Mouse (Mus musculus) adrenal gland, adult 18-20 months (tissue): ENCODE measurements around the gene Sh3bp4. TPM values are rescaled to one million over a fixed set of nuclear protein-coding genes. Genes with fewer than 3 reads are reported as not detected.

Source experiments
- DNase-seq, 2 experiments: peaks; one replicate each; pipeline ENCODE4 v3.0.0; 2021 to 2022; ENCODE audit warnings: low spot score in 2 of 2
- total RNA-seq, 2 experiments: library from RNA; stranded (reverse); gene quantifications; 1 replicate in 1 of 2; 2 replicates in 1 of 2; pipeline ENCODE4 v1.2.3; 2021

Sh3bp4 gene
- total RNA-seq, 2 experiments from 2014 or later, result 19.4 to 21.1 TPM

DNA sequence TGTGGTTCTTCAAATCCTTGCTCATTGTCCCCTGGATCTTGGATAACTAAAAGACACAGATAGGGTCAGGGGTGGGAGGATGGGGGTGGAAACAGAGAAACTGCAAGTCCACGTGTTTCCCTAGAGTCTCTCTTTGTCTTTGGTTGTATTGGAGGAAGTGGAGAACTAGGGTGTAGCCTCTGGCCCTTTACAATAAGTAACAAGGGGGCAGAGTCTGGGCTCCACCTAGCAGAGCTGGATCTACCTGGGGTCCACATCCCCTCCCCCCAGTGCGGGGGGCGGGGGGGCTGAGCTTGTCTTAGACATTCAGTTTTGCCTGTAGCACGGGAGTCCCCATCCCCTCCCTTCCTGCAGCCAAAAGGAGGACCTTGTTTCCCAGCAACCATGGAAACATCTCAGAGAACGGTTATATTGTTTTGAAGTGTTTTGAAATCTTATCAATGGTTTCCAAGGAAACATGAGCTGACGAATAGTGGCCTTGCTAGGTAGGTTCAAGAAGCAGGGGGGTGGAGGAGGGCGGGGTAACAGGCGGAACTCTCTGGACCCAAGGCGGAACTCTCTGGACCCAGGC is 113.1 kb downstream of the Sh3bp4 start:
- no peak for DNase-seq

- DNase-seq, result no peak
Observed at GRCm38 (mm10) chr1:89184111-89184785, 114.0 kb downstream of the Sh3bp4 start.

DNA sequence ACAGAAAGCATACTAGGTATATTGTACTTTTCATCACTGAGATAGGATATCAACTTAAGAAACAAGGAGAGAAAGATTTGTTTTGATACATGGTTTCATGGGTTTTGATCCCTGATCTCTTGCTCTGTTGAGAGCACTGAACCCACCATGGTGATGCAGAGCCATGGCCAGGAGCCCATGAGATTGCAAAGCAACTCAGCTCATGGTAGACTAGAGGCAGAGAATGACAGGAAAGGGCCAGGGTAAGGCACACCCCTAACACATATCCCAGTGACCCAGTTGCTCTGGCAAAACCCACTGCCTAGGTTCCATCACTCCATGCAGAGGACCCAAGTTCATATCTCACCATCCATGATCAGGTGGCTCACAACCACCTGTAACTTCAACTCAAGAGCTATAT is 114.6 kb downstream of the Sh3bp4 start:
- DNase-seq, result no peak

DNA sequence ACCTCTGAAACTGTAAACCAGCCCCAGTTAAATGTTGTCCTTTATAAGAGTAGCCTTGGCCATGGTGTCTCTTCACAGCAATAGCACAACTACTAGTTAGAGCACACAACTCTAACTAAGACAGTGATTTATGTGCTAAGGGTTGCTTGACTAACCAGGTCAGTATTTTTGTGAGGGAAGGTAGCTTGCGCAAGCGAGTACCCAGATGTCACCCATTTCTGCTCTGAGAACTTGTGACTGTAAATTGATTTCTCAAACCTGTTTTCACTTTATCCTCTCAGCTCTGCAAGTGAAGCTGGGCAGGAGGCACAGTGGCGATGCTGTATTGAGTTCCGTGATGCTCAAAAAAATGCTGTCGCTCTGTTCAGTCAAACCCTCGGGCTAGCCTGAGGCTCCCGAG is 117.2 kb downstream of the Sh3bp4 start:
- no peak for DNase-seq

- DNase-seq, result no peak
Observed at GRCm38 (mm10) chr1:89188091-89188490, 117.9 kb downstream of the Sh3bp4 start.

DNA sequence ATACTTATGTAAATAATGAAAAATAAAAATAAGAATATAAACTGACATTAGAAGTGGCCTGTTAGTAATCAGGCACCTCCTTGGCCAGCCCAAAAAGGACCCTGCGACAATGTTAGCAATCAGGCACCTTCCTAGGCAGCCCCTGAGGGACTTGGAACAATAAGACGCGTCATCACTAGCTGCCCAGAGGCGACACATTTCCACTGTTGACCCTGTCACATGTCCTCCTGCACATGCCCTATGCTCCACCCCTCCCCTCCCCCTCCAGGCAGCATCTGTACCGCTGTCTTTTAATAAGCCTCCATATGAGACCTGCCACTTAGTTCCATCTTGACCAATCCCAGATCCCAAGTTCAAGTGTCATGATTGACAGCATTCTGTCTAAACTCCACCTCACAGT is 119.0 kb downstream of the Sh3bp4 start:
- no peak for DNase-seq

GRCm38 (mm10) chr1:89190621-89191020 is 120.4 kb downstream of the Sh3bp4 start:
- DNase-seq, result no peak

GRCm38 (mm10) chr1:89191127-89191740 is 121.0 kb downstream of the Sh3bp4 start:
- peak; percentile 77 to 84 for DNase-seq

- peak; percentile 33 to 56 for DNase-seq
Observed at GRCm38 (mm10) chr1:89192536-89193220, 122.5 kb downstream of the Sh3bp4 start.

DNA sequence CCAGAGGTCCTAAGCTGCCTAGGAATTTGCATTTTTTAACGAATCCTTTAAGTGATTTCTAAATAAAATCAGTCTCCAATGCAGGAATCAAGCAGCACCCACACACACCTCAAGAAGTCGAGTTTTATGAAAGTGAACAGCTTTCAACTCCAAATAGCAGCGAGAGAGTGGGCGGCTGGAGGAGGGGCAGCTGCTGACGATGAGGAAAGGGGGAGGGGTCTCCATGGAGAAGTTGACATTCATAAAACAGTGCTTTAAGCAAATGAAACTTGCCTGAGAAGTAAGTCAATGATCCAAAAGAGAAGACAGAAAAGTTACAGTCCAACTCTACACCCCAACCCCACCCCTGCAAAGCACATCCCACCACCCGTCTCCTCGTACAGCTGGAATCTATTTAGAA is 123.4 kb downstream of the Sh3bp4 start:
- no peak for DNase-seq

DNA sequence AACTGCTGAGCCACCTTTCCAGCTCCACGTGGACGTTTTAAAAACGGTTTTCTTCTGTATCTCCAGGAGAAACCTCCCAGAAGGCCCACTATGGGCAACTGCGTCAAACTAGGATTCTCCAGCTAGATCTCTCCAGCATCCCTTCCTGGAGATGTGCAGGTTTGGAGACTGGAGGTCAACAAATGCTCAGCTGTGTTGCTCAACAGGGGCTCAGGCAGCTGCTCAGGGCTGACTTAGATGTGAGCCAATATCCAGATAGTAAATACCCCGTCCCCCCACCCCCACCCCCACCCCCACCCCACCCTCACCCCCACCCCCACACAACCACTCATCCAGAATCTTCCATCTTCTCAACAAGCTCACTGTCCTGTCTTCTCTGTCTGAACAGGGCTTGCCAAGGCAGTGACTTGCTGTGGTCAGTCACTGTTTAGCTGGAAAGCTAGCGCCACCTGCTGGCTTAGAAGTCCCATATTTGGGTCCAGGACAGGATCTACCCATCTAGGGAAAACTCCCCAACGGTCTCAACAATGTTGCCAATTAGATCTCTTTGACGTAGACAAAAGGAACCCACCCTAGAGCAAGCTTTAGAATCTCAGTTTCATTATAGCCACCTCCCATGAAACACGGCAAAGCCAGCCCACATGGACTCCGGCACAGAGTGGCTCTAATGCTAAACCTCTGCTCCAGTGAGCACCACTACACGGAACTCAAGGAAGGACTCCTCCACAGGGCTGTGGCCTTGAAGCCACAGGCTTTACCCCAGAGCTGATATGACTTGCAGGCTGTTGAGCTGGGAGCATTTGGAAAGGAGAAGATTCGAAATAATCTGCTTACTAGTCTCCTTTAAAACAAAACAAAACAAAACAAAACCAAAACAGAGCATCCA is 125.9 kb downstream of the Sh3bp4 start:
- peak; percentile 80 to 81 for DNase-seq
